24 mouse cellular contexts compared by ENCODE assay signal in genomic region chr6:125300982-125301381, GRCm38 (mm10). TPM values are rescaled to one million over a fixed set of nuclear protein-coding genes. Genes with fewer than 3 reads are reported as not detected.
"Had no signal": no experiment of that assay in that cellular context is flagged by ENCODE, and none has a peak within 500 bp of the region (broad histone marks: within the 10 kb centered on the region; RNA-seq: fewer than 3 reads in every experiment).

No protein-coding gene starts in this region.

- H3K4me3 ChIP-seq: midbrain, embryonic 10.5 days; midbrain, embryonic 12.5 days; myocyte; neural tube, embryonic 13.5 days; neural tube, embryonic 15.5 days; stomach, embryonic 15.5 days had no signal

- ATAC-seq: midbrain, embryonic 16.5 days had no signal

- H3K27ac ChIP-seq: midbrain, embryonic 10.5 days; midbrain, embryonic 12.5 days; neural tube, embryonic 13.5 days; neural tube, embryonic 15.5 days; stomach, embryonic 15.5 days had no signal

- H3K36me3 ChIP-seq: midbrain, embryonic 10.5 days; midbrain, embryonic 12.5 days; neural tube, embryonic 13.5 days; neural tube, embryonic 15.5 days; stomach, embryonic 15.5 days had no signal

- H3K27me3 ChIP-seq: midbrain, embryonic 12.5 days; neural tube, embryonic 13.5 days; neural tube, embryonic 15.5 days; stomach, embryonic 15.5 days had no signal

- H3K9me3 ChIP-seq: midbrain, embryonic 10.5 days; midbrain, embryonic 12.5 days; neural tube, embryonic 13.5 days; neural tube, embryonic 15.5 days; stomach, embryonic 15.5 days had no signal

- H3K4me2 ChIP-seq: lung, embryonic 14.5 days; midbrain, embryonic 12.5 days; neural tube, embryonic 13.5 days; neural tube, embryonic 15.5 days; stomach, embryonic 15.5 days had no signal

- DNase-seq: lung, adult 18-20 months; lung, embryonic 14.5 days; lung, postnatal 10 days; lung, postnatal 4 days; midbrain, embryonic 14.5 days; retina, postnatal 1 day; right cerebral cortex, adult 18-20 months; right cerebral cortex, postnatal 25 days; right cerebral cortex, postnatal 4 days; spleen, adult 18-20 months; thymus, adult 18-20 months; thymus, postnatal 25 days; thymus, postnatal 4 days had no signal

- H3K4me1 ChIP-seq: midbrain, embryonic 10.5 days; midbrain, embryonic 12.5 days; neural tube, embryonic 13.5 days; neural tube, embryonic 15.5 days had no signal

- H3K9ac ChIP-seq: lung, embryonic 14.5 days; midbrain, embryonic 12.5 days; neural tube, embryonic 13.5 days; neural tube, embryonic 15.5 days; stomach, embryonic 15.5 days had no signal

RNA-seq across cellular contexts. Expression of gene Tuba3a, which starts 15.1 kb away (rescaled TPM):
- total RNA-seq: megakaryocyte, adult 5-6 weeks; megakaryocyte-erythroid progenitor cell, adult 5-6 weeks had no signal
- polyA plus RNA-seq: liver, embryonic 16.5 days; midbrain, embryonic 10.5 days; midbrain, embryonic 12.5 days; midbrain, embryonic 14.5 days; midbrain, embryonic 16.5 days; myocyte; neural tube, embryonic 13.5 days; neural tube, embryonic 15.5 days; small intestine, adult 2 months had no signal
